12 mouse cellular contexts compared by ENCODE assay signal in the genomic region with DNA sequence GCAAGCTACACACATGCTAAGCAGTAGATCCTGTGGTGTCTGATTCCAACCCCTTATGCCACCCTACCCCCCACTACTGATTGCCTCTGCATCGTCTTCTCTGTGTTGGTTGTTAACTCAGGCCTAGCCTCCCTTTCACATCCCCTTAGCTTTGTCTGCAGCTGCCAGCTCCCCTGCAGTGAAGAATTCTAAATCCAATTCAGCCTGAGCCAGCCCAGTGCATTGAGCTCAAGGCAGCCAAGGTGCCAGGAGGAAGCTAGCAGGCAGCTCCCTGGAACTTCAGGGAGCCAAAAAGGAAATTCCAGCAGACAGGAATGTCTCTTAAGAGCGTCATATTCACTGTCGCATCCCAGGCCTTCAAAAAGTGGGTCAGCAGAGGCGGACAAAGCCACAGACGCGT.
A peak's percentile ranks its signal among the peaks of the same experiment; 100 is the strongest.
DNase-seq lines count a peak whose midpoint lies in the region; ATAC-seq lines count a peak whose summit lies in the region.
"Had no signal": no experiment of that assay in that cellular context is flagged by ENCODE, and none has a peak within 500 bp of the region (broad histone marks: within the 10 kb centered on the region; RNA-seq: fewer than 3 reads in every experiment).

No protein-coding gene starts in this region.

- H3K4me1 ChIP-seq in kidney, embryonic 15.5 days, result 0 out of 2 replicates have a peak, but pooled peaks cover 13% of the 10 kb centered on the region
- H3K4me1 ChIP-seq: limb, embryonic 10.5 days had no signal

- no peak overlapping the region for H3K4me3 ChIP-seq in kidney, embryonic 15.5 days (replicated peaks)
- H3K4me3 ChIP-seq: limb, embryonic 10.5 days had no signal

- H3K4me2 ChIP-seq in kidney, embryonic 15.5 days, result no peak overlapping the region

- no peaks in the 10 kb centered on the region for H3K9me3 ChIP-seq in kidney, embryonic 15.5 days (replicated peaks)
- H3K9me3 ChIP-seq: G1E; limb, embryonic 10.5 days had no signal

- DNase-seq in kidney, postnatal 14 days, result peak; percentile 32
- peak; percentile 73 for DNase-seq in ZHBTc4 (ENCODE audit: low read depth, low spot score)
- peak; percentile 83 to 89 for DNase-seq in cerebellum, postnatal 10 days
- peak; percentile 32 to 59 for DNase-seq in left cerebral cortex, postnatal 10 days (ENCODE audit: extremely low spot score in 1 of 2, low spot score in 2 of 2)
- DNase-seq in lung, postnatal 10 days, result no peak
- no peak for DNase-seq in urinary bladder, postnatal 4 days (ENCODE audit: low spot score in 2 of 2)
- no peak for DNase-seq in lung, postnatal 36 days
- DNase-seq: heart, postnatal 36 days; thymus, postnatal 25 days had no signal

- no peaks in the 10 kb centered on the region for H3K36me3 ChIP-seq in kidney, embryonic 15.5 days
- H3K36me3 ChIP-seq: limb, embryonic 10.5 days had no signal

- WGBS in kidney, embryonic 15.5 days, result 35% methylated on average over 6 of the region's 6 CpGs

- H3K27me3 ChIP-seq in kidney, embryonic 15.5 days, result no peaks in the 10 kb centered on the region

- ATAC-seq in kidney, embryonic 15.5 days (replicated peaks; ENCODE audit: low FRiP score), result no peak

- H3K27ac ChIP-seq in kidney, embryonic 15.5 days, result no peak overlapping the region
- H3K27ac ChIP-seq: limb, embryonic 10.5 days had no signal

- H3K9ac ChIP-seq in kidney, embryonic 15.5 days, result no peak overlapping the region

- intact Hi-C loops in left cerebral cortex, postnatal 10 days (cut with DNase I), result no loop called here

Comparison
In these comparisons a context has a peak if more than half of its experiments do, and no peak if none do; other contexts are left out.
1. DNase-seq: peak in kidney, postnatal 14 days (single experiment), ZHBTc4 (single experiment), cerebellum, postnatal 10 days (2 of 2) and left cerebral cortex, postnatal 10 days (2 of 2); none in lung, postnatal 10 days (single experiment), urinary bladder, postnatal 4 days (0 of 2) and lung, postnatal 36 days (single experiment).